Mouse (Mus musculus) limb, embryonic 15.5 days (tissue): ENCODE results near the gene Dnajc5. TPM values are rescaled to one million over a fixed set of nuclear protein-coding genes. Genes with fewer than 3 reads are reported as not detected.

ENCODE experiments used
- ATAC-seq: fragments of 200-750 bp; cut with Nextera tagmentation; 2 replicates; pipeline ENCODE4 v1.8.0; 2017; ENCODE audit warnings: low read depth, moderate TSS enrichment; ENCODE audit not compliant: insufficient number of reproducible peaks, low FRiP score, low TSS enrichment
- H3K27ac ChIP-seq: fragments of 300-500 bp; sonication (generic); 2 replicates; pipeline ENCODE4 v1.5.1; 2015; ENCODE audit warnings: moderate library complexity, mild to moderate bottlenecking, inconsistent platforms
- H3K27me3 ChIP-seq: fragments of 300-500 bp; sonication (generic); 2 replicates; pipeline ENCODE4 v1.6.1; 2015; ENCODE audit warnings: inconsistent platforms
- H3K36me3 ChIP-seq: fragments of 300-500 bp; sonication (generic); 2 replicates; pipeline ENCODE4 v1.6.1; 2015; ENCODE audit warnings: inconsistent platforms
- H3K4me1 ChIP-seq: fragments of 300-500 bp; sonication (generic); 2 replicates; pipeline ENCODE4 v1.6.1; 2015; ENCODE audit warnings: inconsistent platforms
- H3K4me2 ChIP-seq: fragments of 300-500 bp; sonication (generic); 2 replicates; pipeline ENCODE4 v1.6.1; 2015; ENCODE audit warnings: mild to moderate bottlenecking, inconsistent platforms
- H3K4me3 ChIP-seq: fragments of 300-500 bp; sonication (generic); 2 replicates; pipeline ENCODE4 v1.5.1; 2015; ENCODE audit warnings: mild to moderate bottlenecking, inconsistent platforms
- H3K9ac ChIP-seq: fragments of 300-500 bp; sonication (generic); 2 replicates; pipeline ENCODE4 v1.6.1; 2015; ENCODE audit warnings: inconsistent platforms
- H3K9me3 ChIP-seq: fragments of 300-500 bp; sonication (generic); 2 replicates; pipeline ENCODE4 v1.6.1; 2016; ENCODE audit warnings: inconsistent platforms
- WGBS: fragments of 180-500 bp; shearing (Covaris S2); methylation state at CpG from one replicate; pipeline ENCODE4 v1.1.7; 2015; 5-methylcytosine and 5-hydroxymethylcytosine counted together
- polyA plus RNA-seq: library from polyadenylated mRNA; unstranded; fragments of >200 nt; fragmentation: Nextera tagmentation; extraction: Ambion mirVana; gene quantifications from 2 replicates; pipeline ENCODE4 v1.2.1, GENCODE M21; 2015

Gene Dnajc5
- polyA plus RNA-seq: 89.3 and 89.5 TPM in 2 replicates

DNA sequence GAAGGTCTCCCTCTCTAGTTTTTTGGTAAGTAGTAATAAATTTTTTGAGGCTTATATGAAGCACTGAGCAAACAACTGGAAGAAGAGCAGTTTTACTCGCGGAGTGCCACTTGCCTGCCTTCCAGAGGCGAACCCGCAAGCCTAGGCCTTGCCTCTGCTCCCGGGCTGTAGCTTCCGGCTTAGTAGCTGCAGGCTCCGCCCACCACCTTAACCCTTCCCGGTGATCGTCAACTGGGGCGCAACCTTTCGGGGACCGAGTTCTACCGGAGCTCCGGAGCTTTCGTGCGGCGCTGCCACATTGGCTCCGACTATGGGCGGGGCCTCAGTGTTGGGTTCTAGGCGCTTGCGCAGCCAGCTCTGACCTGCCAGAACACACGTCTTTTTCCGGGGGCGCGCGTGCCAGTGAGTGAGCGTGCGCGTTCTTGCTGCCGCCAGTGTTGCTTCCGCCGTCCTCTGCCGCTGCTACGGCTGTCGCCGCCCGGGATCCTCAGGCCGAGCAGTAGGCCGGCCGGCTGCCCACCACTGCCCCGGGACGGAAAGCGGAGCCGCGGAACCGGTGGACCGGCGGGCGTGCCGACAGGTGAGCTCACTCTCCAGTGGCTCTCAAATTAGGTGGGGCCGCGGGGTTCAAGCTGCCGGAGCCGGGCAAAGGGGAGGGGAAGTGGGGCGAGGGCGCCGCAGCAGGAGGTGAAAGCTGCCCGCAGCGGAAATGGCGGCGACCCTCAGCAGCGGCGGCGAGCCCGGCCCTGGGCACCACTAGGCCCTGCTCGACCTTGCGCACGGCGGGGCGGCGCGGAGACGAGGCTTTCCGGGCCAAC is at the start of gene Dnajc5:
Gene Dnajc5, plus strand, starts transcription at position 368 of the 818 bp plus-strand sequence.
- ATAC-seq: peak; percentile 98
- H3K36me3 ChIP-seq: peaks cover 24% of the 10 kb centered on the region
- under 1% methylated on average over 74 of the region's 74 CpGs for WGBS

DNA sequence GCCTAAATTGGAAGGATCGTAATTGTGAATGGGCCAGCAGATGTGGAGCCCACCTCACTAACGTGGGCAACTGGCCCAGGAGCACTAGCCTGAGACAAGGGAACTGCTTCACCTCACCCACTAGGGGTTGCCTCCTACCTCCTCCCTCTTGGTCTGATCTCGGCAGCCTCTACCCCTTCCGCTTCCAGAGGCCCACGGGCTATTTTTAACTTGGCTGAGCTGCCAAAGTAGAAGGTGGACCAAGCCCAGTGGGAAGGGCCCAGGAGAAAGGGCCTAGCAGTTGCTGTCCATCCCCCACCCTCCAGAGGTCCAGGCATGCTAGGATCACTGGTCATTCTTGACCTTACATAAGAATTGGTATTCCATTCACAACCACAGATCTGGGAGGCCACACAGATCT is 49.0 kb upstream of the Dnajc5 start:
- Histone ChIP-seq H3K9ac (no peak overlapping the region), H3K4me1 (no peaks in the 10 kb centered on the region), H3K36me3 (no peaks in the 10 kb centered on the region), H3K4me2 (no peak overlapping the region), H3K27ac (no peak overlapping the region), H3K27me3 (no peaks in the 10 kb centered on the region), H3K9me3 (no peaks in the 10 kb centered on the region), H3K4me3 (no peak overlapping the region)
- no peak for ATAC-seq
- 35% methylated on average over 5 of the region's 5 CpGs for WGBS

More for the DNA sequence above, at the start of gene Dnajc5:
- H3K4me2 ChIP-seq: peak within 1 kb of the TSS; percentile 51
- H3K4me1 ChIP-seq: peaks cover 17% of the 10 kb centered on the region
- no peaks in the 10 kb centered on the region for H3K27me3 ChIP-seq
- peak within 1 kb of the TSS; percentile 90 for H3K9ac ChIP-seq
- no peaks in the 10 kb centered on the region for H3K9me3 ChIP-seq
- H3K27ac ChIP-seq: peak within 1 kb of the TSS; percentile 97
- H3K4me3 ChIP-seq: peak within 1 kb of the TSS; percentile 96

DNA sequence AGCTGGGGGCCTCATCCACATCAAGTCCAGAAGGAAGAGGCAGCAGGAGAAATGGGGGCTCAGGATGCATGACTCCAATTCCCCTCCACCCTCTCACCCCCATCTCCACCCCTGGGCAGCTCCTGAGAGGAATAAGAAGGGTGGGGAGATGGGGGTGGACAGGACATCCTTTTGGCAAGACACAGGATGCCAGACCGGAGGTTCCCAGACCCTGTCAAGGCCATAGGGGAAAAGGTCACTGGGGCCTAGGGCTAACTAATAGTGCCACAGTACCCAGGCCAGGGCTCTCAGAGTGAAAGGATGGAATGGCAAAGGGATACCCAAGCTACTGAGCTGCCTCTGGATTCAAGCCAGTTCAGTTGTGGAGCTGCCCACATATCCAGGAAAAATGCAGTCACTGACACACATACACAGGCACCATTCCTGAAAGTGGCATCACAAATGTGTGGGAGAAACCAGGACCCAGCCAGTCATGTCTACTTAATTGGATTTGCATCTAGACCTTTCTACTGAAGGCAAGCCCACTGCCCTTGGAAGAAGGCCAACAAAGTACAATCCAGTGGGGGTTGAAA is 47.9 kb upstream of the Dnajc5 start:
- no peak for ATAC-seq
- Histone ChIP-seq H3K27ac (no peak overlapping the region), H3K4me2 (no peak overlapping the region), H3K4me3 (no peak overlapping the region), H3K4me1 (no peaks in the 10 kb centered on the region), H3K36me3 (no peaks in the 10 kb centered on the region), H3K27me3 (no peaks in the 10 kb centered on the region), H3K9me3 (no peaks in the 10 kb centered on the region), H3K9ac (no peak overlapping the region)
- WGBS: 82% methylated on average over 1 of the region's 1 CpGs

DNA sequence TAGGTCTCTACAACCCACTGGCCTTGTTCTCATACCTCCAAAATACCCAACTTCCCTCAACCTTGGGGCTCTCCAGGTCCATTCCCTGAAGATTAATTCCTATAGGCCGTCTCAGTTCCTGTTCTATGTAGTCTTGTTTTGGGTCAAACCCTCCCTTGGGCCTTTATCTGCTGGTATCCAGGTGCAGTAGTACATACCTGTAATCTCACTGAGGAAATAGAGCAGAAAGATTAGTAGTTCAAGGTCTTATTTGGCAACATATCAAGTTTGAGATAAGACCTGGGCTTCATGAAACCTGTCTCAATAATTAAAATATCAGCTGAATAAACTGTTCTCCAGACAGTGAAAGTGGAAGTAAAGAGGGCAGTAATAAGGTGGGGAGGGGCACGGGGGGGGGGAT is 37.2 kb upstream of the Dnajc5 start:
- WGBS: 57% methylated on average over 2 of the region's 2 CpGs
- H3K27me3 ChIP-seq: no peaks in the 10 kb centered on the region
- no peak overlapping the region for H3K4me2 ChIP-seq
- no peak overlapping the region for H3K27ac ChIP-seq
- H3K36me3 ChIP-seq: no peaks in the 10 kb centered on the region
- H3K4me3 ChIP-seq: no peak overlapping the region
- ATAC-seq: no peak
- no peaks in the 10 kb centered on the region for H3K9me3 ChIP-seq
- H3K4me1 ChIP-seq: peaks cover 14% of the 10 kb centered on the region
- no peak overlapping the region for H3K9ac ChIP-seq

DNA sequence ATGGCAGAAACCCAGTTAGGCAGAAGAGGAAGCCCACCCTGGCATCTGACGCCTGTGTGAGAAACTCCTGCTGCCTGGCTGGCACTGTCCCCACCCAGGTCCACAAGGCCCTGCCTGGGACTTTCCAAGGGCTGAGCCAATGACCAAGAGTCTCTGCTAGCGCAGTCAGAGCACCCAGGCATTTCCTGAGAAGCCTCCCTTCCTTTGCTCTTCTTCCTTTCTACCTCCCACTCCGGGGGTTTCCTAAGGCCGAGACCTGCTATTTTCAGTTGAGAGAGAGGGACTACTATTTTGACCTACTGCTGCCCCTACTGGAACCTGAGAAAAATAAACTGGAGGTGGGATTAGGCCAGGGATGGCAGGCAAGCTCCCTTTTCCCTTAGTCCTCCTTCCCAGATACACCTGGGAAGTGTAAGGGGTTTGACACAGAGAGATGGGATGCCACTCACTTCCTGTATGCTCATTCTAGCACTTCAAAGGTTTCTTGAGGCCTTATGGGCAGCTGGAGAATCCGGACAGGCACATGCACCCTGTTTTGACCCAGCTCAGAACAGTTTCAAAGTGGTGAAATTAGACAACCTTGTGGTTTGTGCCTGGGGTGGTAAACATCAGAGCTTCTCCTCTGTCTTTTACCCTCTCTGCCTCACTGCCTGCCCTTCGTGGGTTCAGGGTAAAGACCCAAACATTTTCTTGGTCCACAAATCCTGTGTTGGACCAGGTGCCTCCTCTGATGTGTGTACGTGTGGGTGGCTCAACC is 36.5 kb upstream of the Dnajc5 start:
- no peak for ATAC-seq
- Histone ChIP-seq H3K4me2 (no peak overlapping the region), H3K36me3 (no peaks in the 10 kb centered on the region), H3K4me1 (peaks cover 14% of the 10 kb centered on the region), H3K9me3 (no peaks in the 10 kb centered on the region), H3K9ac (no peak overlapping the region), H3K4me3 (no peak overlapping the region), H3K27me3 (no peaks in the 10 kb centered on the region), H3K27ac (no peak overlapping the region)
- 37% methylated on average over 7 of the region's 7 CpGs for WGBS

DNA sequence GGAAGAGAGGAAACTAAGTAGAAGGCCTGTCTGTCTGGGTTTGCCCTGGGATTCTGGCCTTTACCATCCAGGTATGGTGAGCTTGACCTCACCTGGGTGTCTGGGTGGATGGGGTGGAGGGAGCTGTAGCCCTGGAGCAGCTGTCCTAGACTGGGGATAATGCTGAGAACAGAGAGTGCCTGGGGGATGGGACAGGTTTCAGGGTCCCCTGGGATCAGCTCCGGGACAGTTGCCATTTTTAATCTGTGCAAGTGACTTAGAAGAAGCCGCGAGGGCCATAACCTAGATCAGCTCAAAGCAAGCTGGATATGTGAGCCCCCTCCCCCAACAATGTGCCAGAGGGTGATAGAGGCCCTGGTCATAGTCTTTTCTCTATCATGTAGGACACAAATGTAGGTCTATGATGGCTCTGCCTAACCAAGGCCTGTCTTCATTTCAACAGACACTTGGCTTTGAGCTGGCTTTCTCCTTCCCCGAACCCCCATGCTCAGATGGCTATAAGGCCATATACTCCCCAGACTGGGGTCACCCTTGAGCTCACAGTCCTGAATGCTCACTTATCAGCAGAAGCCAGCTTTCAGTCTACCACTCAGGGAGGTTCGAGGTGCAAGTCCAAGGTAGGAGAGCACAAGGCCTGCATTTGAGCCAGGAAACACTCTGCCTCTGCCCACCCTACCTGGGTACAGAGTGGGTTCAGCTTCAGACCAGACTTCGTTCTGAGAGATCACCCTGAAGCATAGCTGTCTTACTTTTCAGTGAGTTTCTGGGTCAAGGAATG is 35.6 kb upstream of the Dnajc5 start:
- H3K9me3 ChIP-seq: no peaks in the 10 kb centered on the region
- no peaks in the 10 kb centered on the region for H3K27me3 ChIP-seq
- H3K4me3 ChIP-seq: no peak overlapping the region
- H3K36me3 ChIP-seq: no peaks in the 10 kb centered on the region
- no peak overlapping the region for H3K4me2 ChIP-seq
- no peak for ATAC-seq
- no peak overlapping the region for H3K27ac ChIP-seq
- H3K9ac ChIP-seq: no peak overlapping the region
- H3K4me1 ChIP-seq: peaks cover 14% of the 10 kb centered on the region
- WGBS: 82% methylated on average over 6 of the region's 6 CpGs

DNA sequence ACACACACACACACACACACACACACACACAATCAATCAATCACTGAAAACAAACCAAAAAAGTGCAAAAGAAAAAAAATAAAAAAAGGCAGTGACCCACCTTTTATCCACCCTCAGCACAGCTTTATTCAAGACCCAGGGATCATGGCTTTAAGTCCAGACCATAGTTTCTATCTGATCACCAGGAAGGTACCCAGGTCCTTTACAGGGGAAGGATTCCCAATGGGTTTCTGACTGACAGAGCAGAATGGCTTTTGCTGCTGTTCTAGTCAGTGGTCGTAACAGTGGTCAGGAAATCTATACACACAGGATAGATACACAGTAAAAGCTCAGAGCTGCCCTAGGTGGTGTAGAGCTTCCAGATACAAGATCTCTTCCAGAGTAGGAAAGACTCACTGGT is 34.5 kb upstream of the Dnajc5 start:
- Histone ChIP-seq H3K27me3 (no peaks in the 10 kb centered on the region), H3K4me3 (no peak overlapping the region), H3K9ac (no peak overlapping the region), H3K36me3 (no peaks in the 10 kb centered on the region), H3K27ac (no peak overlapping the region), H3K9me3 (no peaks in the 10 kb centered on the region), H3K4me1 (peaks cover 14% of the 10 kb centered on the region), H3K4me2 (no peak overlapping the region)
- WGBS: 8% methylated on average over 1 of the region's 1 CpGs
- no peak for ATAC-seq

DNA sequence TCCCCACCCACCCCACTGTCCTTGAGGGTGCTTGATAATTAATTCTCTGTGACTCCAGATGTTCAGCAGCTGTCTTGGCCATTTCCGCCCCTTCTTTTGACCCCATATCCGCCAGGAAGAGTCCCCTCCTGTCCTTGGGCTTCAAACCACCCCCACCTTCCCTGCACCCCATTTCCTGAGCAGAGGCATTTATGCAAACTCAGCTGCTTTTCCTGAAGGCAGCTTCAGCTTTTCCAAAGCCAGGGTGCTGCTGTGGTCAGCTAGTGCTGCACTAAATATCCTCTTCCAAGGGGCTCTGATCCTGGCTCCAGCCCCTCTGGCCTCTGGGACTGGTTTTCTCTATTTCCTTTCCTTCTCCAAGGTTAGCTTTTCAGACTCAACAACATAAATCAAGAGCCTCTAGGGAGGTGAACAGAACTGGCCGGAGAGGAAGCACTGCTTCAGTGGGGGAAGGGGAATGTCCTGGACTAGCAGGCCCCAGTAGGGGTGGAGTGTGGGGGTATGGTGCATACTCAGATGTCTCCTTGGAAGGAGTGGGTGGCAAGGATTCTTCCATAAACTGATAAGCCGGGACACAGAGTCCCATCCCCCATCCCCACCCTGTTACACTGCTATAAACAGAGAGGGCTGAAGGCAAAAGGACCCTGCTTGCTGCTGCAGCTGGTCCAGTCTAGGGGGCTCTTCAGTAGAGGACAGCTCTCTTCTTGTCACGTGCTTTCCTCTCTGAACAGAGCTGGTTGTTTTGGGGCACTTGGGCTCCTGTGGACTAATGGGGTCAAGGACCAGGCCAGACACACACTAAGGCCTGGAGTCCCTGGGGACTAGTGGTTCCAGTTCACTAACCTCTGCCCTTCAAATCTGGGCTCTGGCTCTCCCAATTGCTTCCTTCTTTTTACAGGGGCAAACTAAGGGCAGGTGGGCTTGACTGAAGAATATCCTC is 32.7 kb upstream of the Dnajc5 start:
- ATAC-seq: 0 out of 2 replicates have a peak, but pooled peaks have one; percentile 47
- Histone ChIP-seq H3K27ac (peak overlapping the region; percentile 47), H3K27me3 (no peaks in the 10 kb centered on the region), H3K4me3 (no peak overlapping the region), H3K4me2 (no peak overlapping the region), H3K9ac (no peak overlapping the region), H3K9me3 (no peaks in the 10 kb centered on the region), H3K4me1 (peaks cover 17% of the 10 kb centered on the region), H3K36me3 (no peaks in the 10 kb centered on the region)
- WGBS: 21% methylated on average over 5 of the region's 5 CpGs

DNA sequence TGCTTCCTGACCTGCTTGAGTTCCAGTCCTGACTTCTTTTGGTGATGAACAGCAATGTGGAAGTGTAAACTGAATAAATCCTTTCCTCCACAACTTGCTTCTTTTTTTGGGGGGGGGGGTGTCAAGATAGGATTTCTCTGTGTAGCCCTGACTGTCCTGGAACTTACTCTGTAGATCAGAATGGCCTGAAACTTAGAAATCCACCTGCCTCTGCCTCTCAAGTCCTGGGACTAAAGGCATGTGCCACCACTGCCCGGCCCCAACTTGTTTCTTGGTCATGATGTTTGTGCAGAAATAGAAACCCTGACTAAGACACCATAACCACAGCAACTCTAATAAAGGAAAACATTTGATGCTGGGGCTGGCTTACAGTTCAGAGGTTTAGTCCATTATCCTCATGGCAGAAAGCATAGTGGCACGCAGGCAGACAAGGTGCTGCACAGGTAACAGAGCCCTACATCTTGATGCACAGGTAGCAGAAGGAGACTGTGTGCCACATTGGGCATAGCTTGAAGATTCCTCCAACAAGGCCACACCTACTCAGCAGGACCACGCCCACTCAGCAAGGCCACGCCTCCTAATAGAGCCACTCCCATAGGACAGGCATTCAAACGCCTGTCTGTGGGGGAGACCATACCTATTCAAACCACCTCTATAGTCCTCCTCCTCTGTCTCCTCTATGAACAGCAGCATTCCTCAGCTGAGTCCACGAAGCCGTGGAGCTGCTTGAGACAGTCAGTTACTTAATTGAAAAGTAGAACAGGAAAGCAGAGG is 28.7 kb upstream of the Dnajc5 start:
- WGBS: 24% methylated on average over 7 of the region's 7 CpGs
- no peaks in the 10 kb centered on the region for H3K36me3 ChIP-seq
- peaks cover 17% of the 10 kb centered on the region for H3K4me1 ChIP-seq
- H3K9me3 ChIP-seq: no peaks in the 10 kb centered on the region
- H3K4me2 ChIP-seq: no peak overlapping the region
- no peak for ATAC-seq
- H3K9ac ChIP-seq: no peak overlapping the region
- H3K4me3 ChIP-seq: no peak overlapping the region
- H3K27me3 ChIP-seq: no peaks in the 10 kb centered on the region
- H3K27ac ChIP-seq: no peak overlapping the region

DNA sequence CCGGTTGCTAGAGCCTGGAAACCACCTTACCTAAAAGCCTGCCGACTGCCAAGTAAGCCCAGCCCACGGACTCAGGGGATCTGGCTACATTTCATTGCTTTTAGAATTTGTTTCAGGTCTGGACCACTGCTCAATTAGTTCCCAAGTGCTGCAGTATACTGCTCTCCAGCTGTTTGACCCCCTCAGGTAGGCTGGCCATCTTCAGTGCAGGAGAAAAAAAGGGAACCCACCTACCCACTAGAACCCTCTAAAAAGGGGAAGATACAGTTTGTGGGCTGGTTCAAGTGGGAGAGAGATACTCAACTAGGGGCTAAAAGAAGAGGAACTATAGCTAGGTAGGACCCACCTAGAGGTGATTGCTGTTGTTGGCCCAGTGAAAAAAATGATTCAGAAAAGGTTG is 28.1 kb upstream of the Dnajc5 start:
- H3K9ac ChIP-seq: no peak overlapping the region
- peaks cover 15% of the 10 kb centered on the region for H3K4me1 ChIP-seq
- no peak overlapping the region for H3K4me3 ChIP-seq
- H3K4me2 ChIP-seq: no peak overlapping the region
- 44% methylated on average over 3 of the region's 3 CpGs for WGBS
- ATAC-seq: no peak
- H3K9me3 ChIP-seq: no peaks in the 10 kb centered on the region
- H3K27me3 ChIP-seq: no peaks in the 10 kb centered on the region
- no peak overlapping the region for H3K27ac ChIP-seq
- H3K36me3 ChIP-seq: no peaks in the 10 kb centered on the region
